Mouse (Mus musculus): ENCODE data around the gene Pparg. TPM values are rescaled to one million over a fixed set of nuclear protein-coding genes. Genes with fewer than 3 reads are reported as not detected.

The Pparg gene
- polyA plus RNA-seq, 1 experiment from 2014 or later = 0.41 TPM

DNA sequence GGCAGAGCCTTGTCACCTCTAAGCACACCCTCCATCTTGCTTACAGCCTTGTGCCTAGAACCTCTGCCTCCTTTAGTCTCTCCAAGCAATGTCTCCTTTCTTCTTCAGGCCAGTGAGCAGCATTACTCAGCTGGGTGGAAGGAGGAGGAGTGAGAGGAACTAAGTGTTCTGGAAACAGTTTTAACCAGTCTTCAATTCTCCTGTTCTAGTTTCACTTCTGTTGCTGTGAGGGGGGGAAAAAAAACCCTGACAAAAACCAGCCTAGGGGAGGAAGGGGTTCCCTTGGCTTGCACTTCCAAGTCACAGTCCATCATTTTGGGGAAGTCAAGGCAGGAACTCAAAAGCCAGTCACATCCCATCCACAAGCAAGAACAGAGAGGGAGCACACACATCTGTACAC lies 29.8 kb upstream of the Pparg start:
- Histone ChIP-seq H3K9me3 (peaks cover 3% of the 10 kb centered on the region; the same call in 1 of the 2 replicates), H3K27ac (no peak overlapping the region), H3K27me3 (no peaks in the 10 kb centered on the region), H3K4me2 (replicated peaks) (no peak overlapping the region), H3K36me3 (no peaks in the 10 kb centered on the region), H3K4me3 (no peak overlapping the region), H3K9ac (no peak overlapping the region), H3K4me1 (no peaks in the 10 kb centered on the region)
- no peak for ATAC-seq (ENCODE audit: insufficient number of reproducible peaks, insufficient read depth, low FRiP score, low TSS enrichment)

DNA sequence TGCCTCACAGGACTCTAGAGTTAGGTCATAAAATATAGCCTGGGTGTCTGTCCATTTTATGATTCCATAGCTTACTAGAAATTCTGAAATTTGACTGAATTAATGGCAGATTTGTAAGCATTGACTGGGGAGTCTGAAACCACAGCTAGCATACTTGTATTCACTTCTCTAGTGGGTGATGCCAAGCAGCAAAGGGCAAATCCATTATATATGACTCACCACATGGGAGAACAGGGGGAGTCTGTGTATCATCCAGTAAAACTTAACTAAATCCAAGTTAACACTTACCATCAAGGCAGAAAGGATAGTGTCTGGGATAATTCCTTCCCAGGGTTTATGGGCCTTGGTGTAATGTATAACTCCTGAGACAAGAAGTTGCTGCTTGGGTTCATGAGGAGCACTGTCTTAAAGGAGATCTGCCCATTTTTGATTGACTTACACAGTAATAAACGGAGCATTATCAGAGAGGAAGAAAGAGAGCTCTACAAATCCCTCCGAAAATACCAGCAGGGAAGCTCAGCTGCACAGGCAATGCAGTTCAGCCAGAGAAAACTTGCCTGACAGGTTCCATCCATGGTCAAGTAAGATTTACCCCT lies 27.6 kb upstream of the Pparg start:
- no peak overlapping the region for H3K4me3 ChIP-seq
- ATAC-seq (ENCODE audit: insufficient number of reproducible peaks, insufficient read depth, low FRiP score, low TSS enrichment) = no peak
- H3K27me3 ChIP-seq = no peaks in the 10 kb centered on the region
- H3K27ac ChIP-seq = no peak overlapping the region
- no peaks in the 10 kb centered on the region for H3K9me3 ChIP-seq
- H3K9ac ChIP-seq = no peak overlapping the region
- 37% methylated on average over 2 of the region's 2 CpGs for WGBS
- no peak overlapping the region for H3K4me2 ChIP-seq (replicated peaks)
- H3K4me1 ChIP-seq = peaks cover 9% of the 10 kb centered on the region; the same call in 1 of the 2 replicates
- H3K36me3 ChIP-seq = no peaks in the 10 kb centered on the region

DNA sequence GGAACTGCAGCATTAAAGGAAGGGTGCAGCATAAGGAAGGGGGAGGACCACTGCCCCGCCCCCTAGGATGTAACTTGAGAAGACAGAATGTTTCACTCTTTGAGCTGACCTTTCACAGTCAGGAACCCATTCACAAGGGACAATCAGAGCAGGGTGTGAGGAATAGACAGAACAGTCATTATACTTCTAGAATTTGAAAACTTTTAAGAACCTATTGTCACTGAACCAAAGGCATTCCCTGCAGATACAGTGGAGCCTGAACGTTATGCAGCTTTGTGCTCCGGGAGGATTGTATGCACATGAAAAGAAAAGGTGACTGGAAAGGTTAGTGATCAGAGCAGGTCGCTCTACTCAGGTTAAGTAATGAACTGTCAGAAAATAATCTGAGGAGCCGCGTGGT lies 25.2 kb upstream of the Pparg start:
- ATAC-seq (ENCODE audit: insufficient number of reproducible peaks, insufficient read depth, low FRiP score, low TSS enrichment) = no peak
- no peak overlapping the region for H3K4me2 ChIP-seq (replicated peaks)
- H3K9me3 ChIP-seq = no peaks in the 10 kb centered on the region
- WGBS = 37% methylated on average over 6 of the region's 6 CpGs
- peaks cover 9% of the 10 kb centered on the region; the same call in 1 of the 2 replicates for H3K4me1 ChIP-seq
- H3K27ac ChIP-seq = no peak overlapping the region
- H3K27me3 ChIP-seq = no peaks in the 10 kb centered on the region
- H3K36me3 ChIP-seq = no peaks in the 10 kb centered on the region
- no peak overlapping the region for H3K9ac ChIP-seq
- no peak overlapping the region for H3K4me3 ChIP-seq

DNA sequence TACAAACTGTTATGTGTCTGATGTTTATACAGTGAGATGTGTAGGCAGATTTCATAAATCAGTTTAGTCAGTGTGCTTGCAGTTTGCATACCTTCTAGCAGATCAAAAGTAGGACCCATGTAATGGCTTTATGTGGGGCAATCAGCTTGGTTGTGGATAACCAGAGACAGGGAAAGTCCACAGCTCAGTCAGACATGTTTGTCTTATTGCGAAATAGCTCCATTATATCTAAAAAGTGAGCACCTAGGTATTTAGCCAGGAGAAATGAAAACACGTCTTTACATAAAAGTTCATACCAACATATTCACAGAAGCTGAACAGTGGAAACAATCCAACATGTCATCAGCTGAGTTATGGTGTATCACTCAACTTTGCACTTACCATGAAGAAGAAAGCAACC lies 20.7 kb upstream of the Pparg start:
- Histone ChIP-seq H3K4me3 (no peak overlapping the region), H3K36me3 (no peaks in the 10 kb centered on the region), H3K9ac (no peak overlapping the region), H3K27me3 (no peaks in the 10 kb centered on the region), H3K27ac (no peak overlapping the region), H3K9me3 (no peaks in the 10 kb centered on the region), H3K4me1 (peaks cover 18% of the 10 kb centered on the region), H3K4me2 (replicated peaks) (no peak overlapping the region)
- 90% methylated on average over 2 of the region's 2 CpGs for WGBS
- ATAC-seq (ENCODE audit: insufficient number of reproducible peaks, insufficient read depth, low FRiP score, low TSS enrichment) = no peak

DNA sequence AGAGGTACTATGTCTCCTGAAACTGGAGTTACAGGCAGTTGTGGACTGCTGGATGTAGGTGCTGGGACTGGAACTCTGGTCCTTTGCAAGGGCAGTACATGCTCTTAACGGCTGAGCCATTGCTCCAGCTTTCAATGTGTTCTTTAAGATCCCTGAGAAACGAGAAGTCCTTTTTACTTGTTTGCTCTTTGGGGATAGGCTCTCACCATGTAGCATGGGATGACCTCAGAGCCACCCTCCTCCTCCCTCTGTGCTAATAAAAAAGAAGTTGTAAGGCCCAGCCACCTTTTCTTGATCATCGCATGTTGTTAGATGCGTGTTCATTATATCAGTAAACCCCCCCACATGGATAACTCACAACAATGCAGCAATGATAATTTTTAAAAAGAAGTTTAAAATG lies 17.7 kb upstream of the Pparg start:
- no peaks in the 10 kb centered on the region for H3K36me3 ChIP-seq
- no peaks in the 10 kb centered on the region for H3K9me3 ChIP-seq
- WGBS = 79% methylated on average over 4 of the region's 4 CpGs
- no peak overlapping the region for H3K4me3 ChIP-seq
- H3K9ac ChIP-seq = no peak overlapping the region
- no peak overlapping the region for H3K27ac ChIP-seq
- ATAC-seq (ENCODE audit: insufficient number of reproducible peaks, insufficient read depth, low FRiP score, low TSS enrichment) = no peak
- no peak overlapping the region for H3K4me2 ChIP-seq (replicated peaks)
- no peaks in the 10 kb centered on the region for H3K27me3 ChIP-seq
- H3K4me1 ChIP-seq = peaks cover 9% of the 10 kb centered on the region

DNA sequence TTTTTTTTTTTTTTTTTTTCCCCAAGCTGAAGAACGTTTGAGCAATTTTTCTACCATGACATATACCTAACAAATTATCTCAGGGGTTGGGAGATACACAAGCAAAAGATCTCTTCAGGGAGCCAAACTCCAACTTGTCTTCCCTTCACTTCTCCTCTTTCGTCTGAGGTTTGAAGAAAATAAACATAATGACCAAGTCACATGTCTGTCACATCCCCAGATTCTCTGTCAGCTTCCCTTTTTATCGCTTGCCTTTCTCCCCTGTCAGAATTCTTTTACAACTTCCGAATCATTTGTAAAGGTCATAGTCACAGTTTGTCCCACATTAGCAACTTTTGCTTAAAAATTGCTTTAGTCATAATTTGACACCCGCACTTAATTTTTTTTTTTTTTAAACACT lies 17.2 kb upstream of the Pparg start:
- no peaks in the 10 kb centered on the region for H3K9me3 ChIP-seq
- peaks cover 9% of the 10 kb centered on the region for H3K4me1 ChIP-seq
- no peak for ATAC-seq (ENCODE audit: insufficient number of reproducible peaks, insufficient read depth, low FRiP score, low TSS enrichment)
- no peaks in the 10 kb centered on the region for H3K27me3 ChIP-seq
- H3K4me2 ChIP-seq (replicated peaks) = no peak overlapping the region
- H3K9ac ChIP-seq = no peak overlapping the region
- no peak overlapping the region for H3K27ac ChIP-seq
- WGBS = 51% methylated on average over 5 of the region's 5 CpGs
- no peaks in the 10 kb centered on the region for H3K36me3 ChIP-seq
- no peak overlapping the region for H3K4me3 ChIP-seq

DNA sequence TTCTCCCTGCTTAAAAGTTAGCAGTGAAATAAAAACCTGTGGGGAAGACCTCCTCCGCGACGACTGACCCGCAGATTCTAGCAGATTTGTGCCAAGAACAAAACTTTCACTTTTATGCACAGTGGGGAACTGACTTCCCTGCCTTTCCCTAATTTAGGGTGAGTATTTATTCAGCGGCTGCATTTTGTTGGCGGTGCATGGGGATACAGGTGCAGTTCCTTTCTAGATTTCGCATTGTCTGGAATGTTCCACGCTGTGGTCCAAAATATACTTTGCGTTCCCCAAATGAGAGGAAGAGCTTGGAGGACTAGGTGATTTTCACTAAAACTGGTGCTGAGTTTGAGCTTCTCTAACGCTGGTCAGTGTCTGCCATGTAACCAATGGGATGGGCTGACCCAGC lies 16.6 kb upstream of the Pparg start:
- Histone ChIP-seq H3K4me1 (peaks cover 9% of the 10 kb centered on the region), H3K9me3 (no peaks in the 10 kb centered on the region), H3K27ac (no peak overlapping the region), H3K36me3 (no peaks in the 10 kb centered on the region), H3K9ac (no peak overlapping the region), H3K4me2 (replicated peaks) (peak overlapping the region; percentile 9; the same call in 1 of the 2 replicates), H3K27me3 (no peaks in the 10 kb centered on the region), H3K4me3 (no peak overlapping the region)
- 42% methylated on average over 10 of the region's 10 CpGs for WGBS
- ATAC-seq (ENCODE audit: insufficient number of reproducible peaks, insufficient read depth, low FRiP score, low TSS enrichment) = no peak

DNA sequence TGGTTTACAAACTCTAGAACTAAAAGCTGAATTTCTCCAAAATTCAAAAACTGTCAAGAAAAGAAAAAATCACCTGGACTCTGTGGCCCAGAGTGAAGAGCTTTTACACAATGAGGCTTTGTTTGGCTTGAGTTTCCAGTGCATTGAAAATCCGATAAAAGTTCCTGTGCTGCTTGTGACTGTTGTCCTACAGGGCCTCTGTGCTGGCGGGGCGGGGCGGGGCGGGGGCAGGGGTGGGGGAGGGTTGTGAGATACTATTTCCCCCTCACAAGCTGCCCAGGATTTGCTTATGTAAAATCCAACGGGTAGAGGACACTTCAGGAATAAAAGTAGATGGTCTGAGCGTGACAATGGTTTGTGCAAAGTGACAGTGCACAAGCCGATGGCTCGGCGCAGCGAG lies 16.2 kb upstream of the Pparg start:
- H3K4me1 ChIP-seq = peaks cover 9% of the 10 kb centered on the region
- no peak overlapping the region for H3K9ac ChIP-seq
- ATAC-seq (ENCODE audit: insufficient number of reproducible peaks, insufficient read depth, low FRiP score, low TSS enrichment) = no peak
- no peak overlapping the region for H3K27ac ChIP-seq
- H3K36me3 ChIP-seq = no peaks in the 10 kb centered on the region
- 27% methylated on average over 11 of the region's 11 CpGs for WGBS
- H3K4me2 ChIP-seq (replicated peaks) = no peak overlapping the region; the same call in 1 of the 2 replicates
- no peaks in the 10 kb centered on the region for H3K9me3 ChIP-seq
- no peak overlapping the region for H3K4me3 ChIP-seq
- no peaks in the 10 kb centered on the region for H3K27me3 ChIP-seq

DNA sequence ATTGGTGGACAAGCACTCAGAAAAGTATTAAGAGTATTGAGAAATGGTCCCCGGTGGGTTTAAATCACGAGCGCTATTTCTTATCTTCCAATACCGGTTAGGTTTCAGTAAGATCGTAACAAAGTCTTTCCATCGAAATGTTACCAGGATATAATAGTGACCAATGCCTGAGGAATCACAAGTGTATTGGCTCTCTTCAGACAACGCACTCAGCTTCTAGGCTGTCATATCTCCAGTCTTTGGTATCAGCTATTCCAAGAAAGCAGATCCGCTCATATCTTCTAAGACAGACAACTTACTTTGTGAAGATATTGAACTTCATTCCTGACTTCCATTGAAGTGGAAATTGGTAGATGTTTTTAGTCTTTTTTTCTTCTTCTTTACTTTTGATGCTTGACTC lies 15.7 kb upstream of the Pparg start:
- H3K4me3 ChIP-seq = no peak overlapping the region
- H3K27me3 ChIP-seq = no peaks in the 10 kb centered on the region
- H3K36me3 ChIP-seq = no peaks in the 10 kb centered on the region
- no peak overlapping the region for H3K4me2 ChIP-seq (replicated peaks)
- H3K9ac ChIP-seq = no peak overlapping the region
- no peak for ATAC-seq (ENCODE audit: insufficient number of reproducible peaks, insufficient read depth, low FRiP score, low TSS enrichment)
- 89% methylated on average over 8 of the region's 8 CpGs for WGBS
- no peaks in the 10 kb centered on the region for H3K9me3 ChIP-seq
- no peak overlapping the region for H3K27ac ChIP-seq
- peaks cover 9% of the 10 kb centered on the region for H3K4me1 ChIP-seq

DNA sequence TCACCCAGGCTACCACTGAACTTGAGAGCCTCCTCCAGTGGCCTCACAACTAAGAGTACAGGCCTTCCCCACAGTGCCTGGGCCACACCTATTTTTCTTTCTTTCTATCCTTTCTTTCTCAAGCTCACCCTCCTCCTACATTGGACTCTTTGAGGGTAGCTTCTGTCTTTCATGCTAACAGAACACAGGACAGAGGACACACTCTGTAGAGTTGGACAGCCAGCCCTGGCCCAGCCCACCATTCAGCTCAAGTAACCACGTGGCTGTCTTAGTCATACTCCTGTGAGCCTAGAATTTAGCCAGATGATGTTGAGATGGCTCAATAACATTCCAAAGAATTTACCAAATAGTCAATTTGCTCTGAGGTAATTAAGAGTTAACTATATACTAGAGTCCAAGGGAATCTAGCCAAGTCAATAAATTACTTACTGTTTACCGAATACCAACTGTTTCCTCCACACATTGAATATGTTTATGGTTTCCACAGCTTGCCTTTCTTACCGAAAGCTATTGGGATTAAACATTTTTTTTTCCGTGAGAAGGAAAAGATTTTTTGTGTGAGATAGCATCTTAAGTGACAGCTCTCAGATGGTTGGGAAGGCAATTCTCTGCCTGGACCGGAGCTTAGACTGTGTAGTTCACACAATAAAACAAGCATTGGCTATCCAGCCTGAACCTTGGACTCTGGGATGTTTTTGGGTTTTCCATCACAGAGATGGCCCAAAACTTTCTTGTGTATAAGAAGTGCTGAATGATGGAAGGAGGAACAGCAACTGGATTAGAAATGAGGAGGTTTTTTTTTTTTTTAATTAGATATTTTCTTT lies 10.9 kb upstream of the Pparg start:
- no peaks in the 10 kb centered on the region; the same call in 1 of the 2 replicates for H3K4me1 ChIP-seq
- H3K27me3 ChIP-seq = no peaks in the 10 kb centered on the region
- no peak overlapping the region for H3K9ac ChIP-seq
- no peak overlapping the region for H3K27ac ChIP-seq
- H3K9me3 ChIP-seq = no peaks in the 10 kb centered on the region
- WGBS = 72% methylated on average over 5 of the region's 5 CpGs
- no peak overlapping the region for H3K4me2 ChIP-seq (replicated peaks)
- ATAC-seq (ENCODE audit: insufficient number of reproducible peaks, insufficient read depth, low FRiP score, low TSS enrichment) = no peak
- no peaks in the 10 kb centered on the region for H3K36me3 ChIP-seq
- H3K4me3 ChIP-seq = no peak overlapping the region

DNA sequence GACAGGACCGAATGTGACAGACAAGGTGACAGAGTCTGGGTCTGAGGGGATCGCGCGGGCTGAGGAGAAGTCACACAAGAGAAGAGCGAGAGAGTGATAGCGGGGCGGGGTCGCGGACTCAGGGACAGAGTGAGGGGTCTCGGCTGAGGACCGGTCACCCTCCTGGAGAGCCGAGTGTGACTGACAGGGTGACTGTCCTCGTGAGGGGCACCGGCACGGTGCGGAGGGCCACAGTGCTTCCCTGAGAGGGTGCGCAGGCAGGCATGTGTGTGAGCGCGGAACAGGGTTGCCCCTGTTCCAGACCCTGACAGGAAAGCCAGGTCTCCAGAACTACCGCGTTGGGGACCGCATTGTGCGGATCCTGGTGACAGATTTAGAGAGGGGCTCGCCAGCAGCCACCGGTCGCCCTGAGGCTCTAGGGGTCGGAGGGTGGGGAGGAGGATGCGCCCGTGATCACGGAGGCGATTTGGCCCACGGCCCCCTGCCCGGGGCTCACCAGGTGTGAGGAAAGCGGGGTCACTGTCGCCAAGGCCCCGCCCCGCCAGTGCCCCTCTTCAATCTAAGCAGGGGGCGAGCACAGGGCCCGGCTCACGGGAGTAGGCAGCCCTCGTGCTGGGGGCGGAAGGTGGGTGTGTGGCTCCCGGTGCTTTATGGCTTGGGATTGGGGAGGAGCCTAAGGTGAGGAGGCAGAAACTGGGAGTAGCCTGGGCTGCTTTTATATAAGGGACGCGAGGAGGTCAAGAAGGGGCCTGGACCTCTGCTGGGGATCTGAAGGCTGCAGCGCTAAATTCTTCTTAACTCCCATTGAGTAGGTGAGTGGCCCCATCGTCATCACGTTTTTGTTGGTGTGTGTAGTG lies 1.1 kb downstream of the Pparg start:
- H3K27me3 ChIP-seq = peaks cover 25% of the 10 kb centered on the region
- H3K4me2 ChIP-seq (replicated peaks) = peak overlapping the region; percentile 99
- H3K4me1 ChIP-seq = peaks cover 8% of the 10 kb centered on the region; the same call in 1 of the 2 replicates
- no peak overlapping the region for H3K27ac ChIP-seq
- WGBS = 1% methylated on average over 47 of the region's 48 CpGs
- no peaks in the 10 kb centered on the region for H3K36me3 ChIP-seq
- peak; percentile 74; the same call in 1 of the 2 replicates for ATAC-seq (ENCODE audit: insufficient number of reproducible peaks, insufficient read depth, low FRiP score, low TSS enrichment)
- peak overlapping the region; percentile 52 for H3K9ac ChIP-seq
- H3K4me3 ChIP-seq = peak overlapping the region; percentile 43
- H3K9me3 ChIP-seq = peaks cover 5% of the 10 kb centered on the region
